Mouse (Mus musculus): Measurements from ENCODE around the gene Gm428.
"Not testable (repeated sequence)": the region's sequence is repeated elsewhere in the genome, so short reads cannot be mapped to it uniquely, and the experiment has no call there.

Gm428 gene

GRCm38 (mm10) chr4:73683216-73683615 lies at the start of gene Gm428:
TSS of gene Gm428 (plus strand) at chr4:73683516.
- DNase-seq = not testable (repeated sequence)

GRCm38 (mm10) chr4:73637821-73638220 lies 45.5 kb upstream of the Gm428 start, which contains the start of gene Gm11236:
TSS of gene Gm11236 (plus strand) at chr4:73638121.
- DNase-seq = not testable (repeated sequence)

- DNase-seq = not testable (repeated sequence)
These were observed 21.5 kb upstream of the Gm428 start for GRCm38 (mm10) chr4:73661864-73662263.

- DNase-seq = not testable (repeated sequence)
These were observed 15.3 kb upstream of the Gm428 start, which contains the start of gene Gm11239 for GRCm38 (mm10) chr4:73668054-73668453. TSS of gene Gm11239 (plus strand) at chr4:73668354.

- DNase-seq = no peak
These were observed 35.4 kb downstream of the Gm428 start for GRCm38 (mm10) chr4:73718761-73719160.

GRCm38 (mm10) chr4:73719819-73720218 lies 36.5 kb downstream of the Gm428 start:
- DNase-seq = no peak
